Mouse (Mus musculus): Measurements from ENCODE around the gene Crym.

DNA sequence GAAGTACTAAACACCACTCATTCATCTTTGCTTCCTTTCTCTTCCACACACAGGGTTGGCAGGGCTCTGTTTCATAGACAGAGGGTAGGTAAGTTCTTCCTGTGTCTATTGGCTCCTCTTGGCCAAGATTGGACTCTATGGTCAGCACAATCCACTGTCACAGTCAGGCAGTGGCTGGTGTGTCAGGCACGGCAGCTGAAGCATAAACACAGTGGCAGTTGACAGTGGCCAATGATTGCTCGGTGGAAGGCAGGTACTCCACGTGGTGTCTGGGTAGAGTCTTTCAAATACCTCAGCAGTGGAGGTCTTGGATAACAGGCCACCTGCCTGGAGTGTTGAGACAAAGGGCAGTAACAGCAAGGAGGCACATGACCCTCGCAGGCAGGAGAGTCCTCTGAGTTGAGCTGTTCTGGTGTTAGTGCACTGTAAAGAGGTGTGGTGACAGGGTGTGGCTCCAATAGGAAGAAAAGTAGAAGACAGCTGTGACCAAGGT lies 43.7 kb downstream of the Crym start:
- TF ChIP-seq CTCF (IDR thresholded peaks at IDR 0.05; ENCODE audit: borderline replicate concordance, extremely low read depth, insufficient read depth, insufficient read length) (no peak), POLR2A (IDR thresholded peaks at IDR 0.05; ENCODE audit: borderline replicate concordance, extremely low read depth, insufficient read depth, insufficient read length, poor library complexity, severe bottlenecking) (no peak)
